Mouse (Mus musculus) spleen, postnatal 14 days (tissue): Measurements from ENCODE around the gene Rtn3.
A peak's percentile ranks its signal among the peaks of the same experiment; 100 is the strongest.
"Not testable (repeated sequence)": the region's sequence is repeated elsewhere in the genome, so short reads cannot be mapped to it uniquely, and the experiment has no call there.

Experiments used
- DNase-seq, 2 experiments: peaks; one replicate each; pipeline ENCODE4 v3.0.0; 2021 to 2022; ENCODE audit warnings: low spot score in 2 of 2

Rtn3 gene

DNA sequence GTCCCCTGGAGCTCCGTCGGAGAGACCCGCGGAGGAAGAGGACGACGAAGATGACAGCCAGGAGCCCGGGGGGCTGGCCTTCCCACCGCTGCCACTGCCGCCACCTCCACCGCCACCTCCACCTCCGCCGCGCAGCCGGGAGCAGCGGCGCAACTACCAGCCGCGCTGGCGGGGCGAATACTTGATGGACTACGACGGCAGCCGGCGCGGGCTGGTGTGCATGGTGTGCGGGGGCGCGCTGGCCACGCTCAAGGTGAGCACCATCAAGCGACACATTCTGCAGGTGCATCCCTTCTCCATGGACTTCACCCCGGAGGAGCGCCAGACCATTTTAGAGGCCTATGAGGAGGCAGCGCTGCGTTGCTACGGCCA, 60.4 kb downstream of the Rtn3 start:
- no peak for DNase-seq

DNA sequence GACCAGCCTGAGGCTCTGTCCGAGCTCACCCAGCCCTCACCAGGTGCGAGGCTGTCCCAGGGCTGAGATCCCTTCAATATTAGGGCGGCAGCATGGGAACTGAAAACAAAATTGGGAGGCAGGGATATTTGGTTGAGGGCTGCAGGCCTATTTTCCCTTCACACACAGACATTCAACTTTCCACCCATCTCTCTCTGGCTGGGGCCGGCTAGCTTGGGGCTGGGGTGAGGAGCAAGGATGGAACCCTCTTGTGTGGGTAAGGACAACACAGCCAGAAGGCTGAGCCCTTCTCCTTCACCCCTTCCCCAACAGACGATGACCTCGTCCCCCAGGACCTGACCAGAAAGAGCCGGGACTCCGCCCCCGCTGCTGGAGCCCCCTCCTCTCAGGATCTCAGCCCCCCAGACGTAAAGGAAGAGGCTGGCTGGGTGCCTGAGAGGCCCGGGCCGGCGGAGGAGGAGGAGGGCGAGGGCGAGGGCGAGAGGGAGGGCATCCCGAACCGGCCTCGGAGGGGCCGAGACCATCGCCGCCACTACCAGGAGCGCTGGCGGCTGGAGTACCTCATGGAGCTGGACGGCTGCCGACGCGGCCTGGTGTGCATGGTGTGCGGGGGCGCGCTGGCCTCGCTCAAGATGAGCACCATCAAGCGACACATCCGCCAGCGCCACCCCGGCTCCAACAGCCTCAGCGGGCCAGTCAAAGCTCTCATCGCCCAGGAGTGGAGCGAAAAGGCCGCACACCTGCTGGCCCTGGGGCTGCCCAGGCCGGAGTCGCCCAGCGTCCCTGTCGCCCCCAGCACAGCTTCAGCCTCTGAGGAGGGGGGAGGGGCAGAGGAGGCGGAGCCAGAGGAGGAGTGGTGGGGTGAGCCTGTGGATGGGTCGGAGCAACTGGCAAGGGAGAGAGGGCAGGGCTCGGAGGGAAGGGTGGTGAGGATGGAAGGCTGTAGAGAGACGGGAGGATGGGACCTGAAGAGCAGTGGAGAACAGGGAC, 61.2 kb downstream of the Rtn3 start:
- no peak for DNase-seq

DNA sequence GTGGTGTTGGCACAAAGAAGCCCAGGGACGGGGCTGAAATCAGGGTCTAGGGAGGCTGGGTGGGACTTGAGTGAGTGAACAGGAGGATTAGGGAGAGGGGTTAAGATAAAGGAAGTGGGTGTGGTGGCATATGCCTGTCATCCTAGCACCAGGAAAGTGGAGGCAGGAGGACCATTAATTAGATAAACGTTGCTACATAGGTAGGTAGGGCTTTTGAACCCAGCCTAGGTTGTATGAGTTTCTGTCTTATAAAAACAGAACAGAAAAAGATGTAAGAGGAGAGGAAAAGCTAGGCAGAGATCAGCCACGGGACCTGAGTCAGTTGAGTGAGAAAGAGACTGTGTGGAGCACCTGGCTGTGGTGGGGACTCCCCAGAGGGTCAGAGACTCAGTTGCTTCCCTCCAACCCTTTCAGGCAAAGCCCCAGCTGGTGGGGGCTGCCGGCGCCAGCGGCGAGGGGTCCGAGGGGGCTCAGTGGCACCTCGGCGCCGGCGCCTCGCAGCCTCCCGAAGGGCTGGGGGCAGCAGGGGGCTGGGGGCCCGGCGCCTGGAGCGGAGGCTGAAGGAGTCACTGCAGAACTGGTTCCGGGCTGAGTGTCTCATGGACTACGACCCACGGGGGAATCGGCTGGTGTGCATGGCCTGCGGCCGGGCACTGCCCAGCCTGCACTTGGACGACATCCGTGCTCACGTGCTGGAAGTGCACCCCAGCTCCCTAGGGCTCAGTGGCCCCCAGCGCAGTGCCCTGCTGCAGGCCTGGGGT, 62.1 kb downstream of the Rtn3 start:
- no peak for DNase-seq

DNA sequence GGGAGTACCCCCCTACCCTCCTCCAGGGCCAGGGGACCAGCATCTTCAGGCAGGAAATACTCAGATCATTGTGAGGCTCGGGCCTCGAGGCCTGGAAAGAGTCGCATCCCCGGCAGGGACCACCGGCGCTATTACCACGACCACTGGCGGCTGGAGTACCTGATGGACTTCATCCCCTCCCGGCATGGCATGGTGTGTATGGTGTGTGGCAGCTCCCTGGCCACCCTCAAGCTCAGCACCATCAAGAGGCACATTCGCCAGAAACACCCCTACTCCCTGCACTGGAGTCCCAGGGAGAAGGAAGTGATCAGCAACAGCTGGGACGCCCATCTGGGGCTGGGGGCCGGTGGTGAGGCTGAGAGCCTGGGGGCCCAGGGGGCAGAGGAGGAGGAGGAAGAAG, 63.0 kb downstream of the Rtn3 start:
- no peak for DNase-seq

DNA sequence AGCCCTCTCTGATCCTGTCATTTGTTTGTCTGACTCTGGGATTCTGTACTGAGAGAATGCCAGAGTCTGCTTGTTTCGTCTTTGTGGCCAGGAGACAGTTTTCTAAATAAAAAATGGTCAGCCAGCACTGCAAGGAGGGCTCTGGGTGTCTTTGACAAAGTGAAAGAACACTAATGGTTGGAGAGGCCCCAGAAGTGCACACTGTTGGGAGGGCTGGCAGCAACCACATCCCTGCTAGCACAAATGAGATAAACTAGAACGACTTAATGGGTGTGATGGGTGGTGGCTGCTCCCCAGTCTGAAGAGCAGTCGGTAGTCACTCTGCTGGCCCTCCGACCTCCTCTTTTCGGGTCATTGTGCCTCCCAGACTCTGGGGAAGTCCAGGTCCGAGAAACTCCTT, 63.9 kb downstream of the Rtn3 start:
- DNase-seq = no peak

DNA sequence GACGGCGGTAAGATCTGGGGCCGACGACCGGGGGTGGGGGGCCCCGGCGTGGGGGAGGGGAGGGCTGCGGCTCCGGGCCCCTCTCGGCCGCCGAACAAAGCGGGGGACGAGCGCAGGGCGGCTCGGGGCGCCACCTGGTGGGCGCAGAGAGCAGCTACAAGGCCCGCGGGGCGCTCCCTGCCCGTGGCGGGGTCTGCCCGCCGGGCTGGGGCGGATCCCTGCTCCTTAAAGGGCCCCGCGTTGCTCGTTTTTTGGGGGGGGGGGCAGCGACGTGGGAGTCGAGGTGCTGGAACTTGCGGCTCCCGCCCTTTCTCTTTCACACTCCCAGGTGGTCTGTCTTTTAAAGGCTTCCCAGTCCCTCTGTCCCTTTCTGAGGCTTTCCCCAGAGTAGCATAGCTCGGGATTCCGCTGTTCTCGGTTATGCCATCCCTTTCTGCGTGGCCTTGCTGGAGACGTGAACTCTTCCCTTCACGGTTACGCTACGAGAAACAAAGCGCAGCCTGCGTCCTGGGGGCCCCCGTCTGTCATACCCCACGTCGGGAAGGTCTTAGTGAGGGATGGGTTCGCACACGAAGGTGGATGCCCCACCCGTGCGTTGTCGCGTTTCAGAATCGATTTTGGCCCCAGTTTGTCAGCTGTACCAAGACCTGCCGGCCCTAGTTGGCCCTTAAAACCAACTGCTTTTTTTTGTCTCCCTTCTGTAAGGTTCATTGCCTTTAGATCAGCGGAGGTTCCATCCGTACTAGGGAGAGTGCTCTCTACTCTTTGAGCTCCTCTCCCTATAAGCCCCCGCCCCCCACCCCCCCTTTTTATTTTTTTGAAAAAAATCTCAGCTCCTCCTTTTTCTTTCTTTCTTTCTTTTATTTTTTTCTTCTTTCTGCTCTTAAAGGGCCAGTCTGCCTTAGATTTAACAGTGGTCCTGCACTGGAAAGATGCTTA, 64.9 kb downstream of the Rtn3 start:
- peak; percentile 54 to 68 for DNase-seq

DNA sequence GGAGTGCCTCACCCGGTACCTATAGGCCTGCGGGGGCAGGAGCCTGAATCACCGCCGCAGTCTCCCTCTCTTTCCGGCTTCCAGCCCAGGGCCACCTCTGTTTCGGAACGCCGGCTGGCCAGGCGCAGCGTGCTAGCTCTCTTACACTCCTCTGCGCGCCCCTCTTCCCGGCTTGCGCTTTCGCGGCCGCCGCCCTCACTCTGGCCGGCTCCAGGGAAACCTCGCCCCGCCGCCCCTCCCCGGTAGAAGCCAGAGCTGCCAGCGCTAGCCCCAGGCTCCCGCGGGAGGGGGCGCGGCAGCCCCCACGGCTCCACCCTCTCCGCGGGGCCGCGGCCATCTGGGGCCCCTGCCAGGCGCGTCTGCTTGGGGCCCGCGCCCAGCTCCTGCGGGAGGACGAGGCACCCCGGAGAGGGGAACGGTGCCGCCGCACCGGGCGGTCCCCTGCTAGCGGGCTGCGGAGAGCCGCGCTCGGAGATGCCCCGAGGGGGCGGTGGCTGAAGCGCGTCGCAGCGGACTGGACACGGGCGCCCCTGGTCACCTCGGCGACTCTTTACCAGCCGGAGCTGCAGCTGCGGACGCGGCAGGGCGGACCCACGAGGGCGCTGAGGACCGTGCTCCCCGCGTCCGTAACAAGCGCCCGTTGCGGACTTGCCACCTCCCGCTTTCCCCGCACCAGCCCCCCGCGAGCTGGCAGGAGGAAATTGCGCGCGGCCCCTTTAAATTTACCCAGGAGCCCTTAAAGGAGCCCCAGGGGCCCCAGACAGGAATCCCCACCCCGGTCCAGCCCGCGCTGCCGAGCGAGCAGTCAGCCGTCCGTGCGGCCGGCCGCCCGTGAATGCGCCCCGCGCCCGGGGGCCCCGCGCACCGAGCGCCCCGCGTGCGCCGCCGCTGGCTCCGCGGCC, 66.0 kb downstream of the Rtn3 start, which contains the start of gene 2700081O15Rik:
Gene 2700081O15Rik (plus strand): TSS at position 792 of the 902 bp plus-strand sequence.
- peak; percentile 33 to 54 for DNase-seq

DNA sequence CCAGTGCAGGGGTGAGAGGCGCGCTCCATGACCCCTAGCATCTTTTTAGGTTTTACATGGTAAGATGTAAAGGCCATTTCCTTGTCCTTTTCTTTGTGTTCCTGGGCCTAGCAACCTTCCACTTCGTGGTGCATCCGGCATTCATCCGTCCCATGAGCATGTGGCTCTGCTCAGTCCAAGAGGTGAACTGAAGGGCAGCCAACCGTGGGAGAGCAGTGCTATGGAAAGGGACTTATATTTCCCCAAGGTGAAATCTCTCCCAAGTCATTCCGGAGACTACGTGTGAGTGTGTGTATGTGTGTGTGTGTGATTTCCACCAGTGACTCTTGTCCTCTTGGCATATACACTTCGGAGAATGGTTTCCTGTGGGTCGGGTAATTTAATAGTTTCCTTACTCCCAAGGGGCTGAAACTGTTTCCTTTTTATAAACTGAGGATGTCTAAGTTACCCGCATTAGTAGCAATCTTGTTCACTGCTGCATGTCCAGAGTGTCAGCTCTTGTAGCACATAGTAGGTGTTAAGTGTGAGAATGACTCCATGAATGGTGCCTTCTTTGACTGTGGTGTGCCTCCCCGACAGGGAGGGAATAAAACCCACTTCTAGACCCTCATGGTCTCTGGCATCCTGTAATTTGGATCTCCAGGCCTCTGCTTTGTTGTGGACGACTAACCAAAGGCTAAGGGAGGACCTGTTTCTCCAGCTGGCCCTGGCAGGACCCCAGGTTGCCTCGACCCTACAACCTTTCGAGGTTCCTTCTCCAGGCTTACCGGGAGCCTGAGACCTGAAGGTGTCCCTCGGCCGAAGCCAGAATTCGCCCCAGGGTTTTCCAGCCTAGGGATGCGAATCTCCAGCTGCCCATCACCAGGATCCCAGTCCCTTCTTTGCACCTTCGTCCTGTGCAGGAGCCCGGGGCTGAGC, 66.9 kb downstream of the Rtn3 start:
- no peak for DNase-seq

DNA sequence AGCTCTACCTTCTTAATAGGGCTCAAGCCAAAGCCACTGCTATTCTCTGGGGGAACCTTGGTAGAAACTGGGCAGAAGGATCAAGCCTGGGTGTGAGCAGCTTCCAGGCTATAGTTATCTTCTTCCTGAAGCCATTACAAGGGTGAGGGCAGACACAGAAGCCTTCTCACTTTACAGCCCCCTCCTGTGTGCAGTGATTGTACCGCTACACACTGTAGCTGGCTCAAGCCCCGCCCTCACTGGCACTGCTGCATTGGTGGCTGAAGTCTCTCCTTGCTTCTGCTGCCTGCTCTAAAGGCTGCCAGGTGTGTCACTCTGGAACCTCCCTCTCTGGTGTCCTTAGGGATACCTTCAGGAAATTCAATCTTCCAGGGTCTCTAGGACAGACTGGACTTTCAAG, 70.7 kb downstream of the Rtn3 start:
- no peak for DNase-seq

DNA sequence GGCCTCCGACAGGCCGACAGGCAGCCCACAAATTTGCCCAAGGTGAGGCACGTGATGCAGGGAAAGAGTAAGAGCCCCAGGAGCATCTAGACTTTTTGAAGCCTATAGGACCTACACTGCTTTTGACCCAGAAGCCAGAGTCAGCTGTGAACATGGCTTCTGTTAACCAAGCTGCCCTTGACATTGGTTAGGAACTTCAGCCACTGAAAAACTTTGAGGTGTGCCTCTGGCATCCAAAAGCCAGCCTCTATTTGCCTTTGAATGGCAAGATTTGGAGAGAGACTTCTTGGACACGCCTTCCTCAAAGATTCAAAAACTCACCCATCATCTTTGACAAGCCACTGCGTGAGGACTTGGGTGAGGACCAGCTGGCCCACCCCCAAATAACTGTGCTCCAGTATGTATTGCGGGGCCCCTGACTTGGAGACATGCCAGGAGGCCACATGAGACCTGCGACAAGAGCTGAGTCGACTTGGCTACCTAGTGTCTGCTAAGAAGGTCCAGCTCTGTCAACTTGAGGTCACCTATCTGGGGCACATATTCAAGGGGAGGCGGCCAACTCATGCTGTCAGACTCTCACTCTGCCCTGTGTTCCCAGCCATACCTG, 78.4 kb downstream of the Rtn3 start:
- DNase-seq = no peak

DNA sequence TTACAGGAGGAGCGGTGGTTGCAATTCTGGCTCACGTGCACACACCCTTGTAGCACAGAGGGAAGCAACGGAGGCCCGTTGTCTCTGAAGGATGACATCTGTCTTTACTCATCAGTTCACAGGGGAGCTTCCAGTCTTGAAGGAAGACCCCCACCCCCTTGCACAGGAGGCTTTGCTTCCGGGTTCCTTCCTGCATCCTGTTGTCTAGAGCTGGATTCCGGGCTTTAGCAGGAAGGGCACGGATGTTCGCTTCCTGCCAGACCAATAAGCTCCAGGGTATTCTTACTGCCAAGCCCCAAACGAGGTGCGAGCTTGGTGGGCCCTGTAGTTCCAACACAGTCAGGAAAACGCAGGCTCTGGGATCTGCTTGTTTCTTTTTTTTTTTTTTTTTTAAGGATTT, 82.4 kb downstream of the Rtn3 start:
- no peak for DNase-seq

DNA sequence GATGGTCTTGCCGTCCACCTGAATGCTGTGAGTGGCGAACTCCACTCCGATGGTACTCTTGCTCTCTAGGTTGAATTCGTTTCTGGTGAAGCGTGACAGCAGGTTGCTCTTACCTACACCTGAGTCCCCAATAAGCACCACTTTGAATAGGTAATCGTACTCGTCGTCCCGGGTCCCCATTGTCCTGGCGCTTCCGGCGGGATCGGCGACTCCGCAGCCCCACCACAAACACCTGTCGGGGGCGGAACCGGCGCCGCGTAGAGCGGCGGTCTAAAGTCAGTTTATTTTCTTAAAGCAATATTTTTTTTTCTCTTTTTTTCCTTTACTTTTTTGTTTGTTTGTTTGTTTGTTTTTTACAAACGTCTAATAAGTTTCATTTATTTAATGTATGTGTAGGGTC, 84.2 kb downstream of the Rtn3 start:
- not testable (repeated sequence) for DNase-seq

DNA sequence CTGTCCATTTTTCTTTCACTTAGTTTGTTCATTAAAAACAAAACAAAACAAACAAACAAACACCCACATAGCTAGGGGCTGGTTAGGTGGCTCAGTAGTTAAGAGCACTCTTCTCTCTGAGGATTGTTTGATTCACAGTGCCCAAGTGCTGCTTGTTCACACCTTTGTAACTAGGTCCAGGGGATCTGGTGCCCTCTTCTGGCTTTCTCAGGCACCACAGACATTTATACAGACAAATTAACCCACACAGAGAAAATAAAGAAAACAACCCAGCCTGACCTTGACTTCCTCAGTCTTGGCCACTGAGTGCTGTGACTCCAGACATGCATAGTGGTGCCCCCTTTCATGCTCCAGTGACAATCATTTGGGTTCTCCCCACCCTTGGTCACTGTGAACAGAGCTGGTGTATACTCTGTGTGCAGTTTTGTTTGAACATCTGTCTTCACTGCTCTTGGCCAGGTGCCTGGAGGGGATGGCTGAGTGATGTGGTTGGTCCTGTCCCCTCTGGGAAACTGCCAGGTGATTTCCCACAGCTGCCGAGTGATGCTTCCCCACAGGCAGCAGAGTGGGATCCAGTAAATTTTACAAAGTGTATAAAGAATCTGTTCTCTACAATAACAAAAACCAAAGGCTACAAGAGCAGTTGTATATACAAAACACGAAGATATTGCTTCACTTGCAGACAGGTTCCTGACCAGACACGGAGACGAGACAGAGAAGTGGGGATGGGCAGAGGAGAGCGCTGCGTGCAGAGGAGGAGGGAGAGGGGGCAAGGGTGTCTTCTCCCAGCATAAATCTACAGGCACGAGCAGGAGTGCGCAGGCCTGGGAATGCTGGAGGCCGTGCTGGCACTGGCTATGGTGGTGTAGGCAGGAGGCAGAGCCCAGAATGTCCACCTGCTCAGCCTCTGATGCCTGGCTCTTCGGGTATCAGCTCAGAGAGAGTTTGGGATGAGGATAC, 85.9 kb downstream of the Rtn3 start:
- not testable (repeated sequence) for DNase-seq

DNA sequence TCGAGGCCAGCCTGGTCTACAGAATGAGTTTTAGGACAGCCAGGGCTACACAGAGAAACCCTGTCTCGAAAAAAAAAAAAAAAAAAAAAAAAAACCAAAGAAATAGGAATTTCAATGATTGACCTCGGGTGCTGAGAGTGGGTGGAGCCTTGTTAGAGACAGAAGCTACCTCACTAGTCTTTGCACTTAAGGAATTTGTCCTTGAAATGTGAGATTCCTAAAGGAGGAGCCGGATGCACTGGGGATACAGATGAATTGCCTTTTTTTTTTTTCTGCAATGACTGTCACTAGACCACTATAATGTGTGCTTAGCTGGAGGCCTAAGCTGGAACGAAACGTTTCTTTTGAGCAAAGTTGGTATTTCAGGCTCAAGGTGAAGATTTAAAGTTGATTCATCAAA, 94.6 kb downstream of the Rtn3 start:
- no peak for DNase-seq

DNA sequence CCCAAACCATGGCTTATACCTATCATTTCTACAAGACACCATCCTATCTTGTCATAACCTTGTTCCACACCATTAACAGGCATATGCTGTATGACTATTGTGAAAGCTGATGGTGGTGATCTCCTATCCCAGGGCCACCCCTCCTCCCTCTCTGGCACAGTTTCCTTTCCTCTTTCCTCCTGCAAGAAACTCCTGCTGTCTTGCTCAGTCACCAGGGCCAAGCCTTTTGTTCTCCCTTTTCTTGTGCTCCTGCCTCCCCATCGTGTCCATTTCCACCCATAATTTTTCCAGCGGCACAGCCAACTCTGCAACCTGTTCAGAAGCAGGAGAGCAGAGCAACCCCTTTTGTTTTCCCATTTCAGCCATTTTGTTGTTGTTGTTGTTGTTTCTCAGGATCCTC, 97.0 kb downstream of the Rtn3 start:
- no peak for DNase-seq

DNA sequence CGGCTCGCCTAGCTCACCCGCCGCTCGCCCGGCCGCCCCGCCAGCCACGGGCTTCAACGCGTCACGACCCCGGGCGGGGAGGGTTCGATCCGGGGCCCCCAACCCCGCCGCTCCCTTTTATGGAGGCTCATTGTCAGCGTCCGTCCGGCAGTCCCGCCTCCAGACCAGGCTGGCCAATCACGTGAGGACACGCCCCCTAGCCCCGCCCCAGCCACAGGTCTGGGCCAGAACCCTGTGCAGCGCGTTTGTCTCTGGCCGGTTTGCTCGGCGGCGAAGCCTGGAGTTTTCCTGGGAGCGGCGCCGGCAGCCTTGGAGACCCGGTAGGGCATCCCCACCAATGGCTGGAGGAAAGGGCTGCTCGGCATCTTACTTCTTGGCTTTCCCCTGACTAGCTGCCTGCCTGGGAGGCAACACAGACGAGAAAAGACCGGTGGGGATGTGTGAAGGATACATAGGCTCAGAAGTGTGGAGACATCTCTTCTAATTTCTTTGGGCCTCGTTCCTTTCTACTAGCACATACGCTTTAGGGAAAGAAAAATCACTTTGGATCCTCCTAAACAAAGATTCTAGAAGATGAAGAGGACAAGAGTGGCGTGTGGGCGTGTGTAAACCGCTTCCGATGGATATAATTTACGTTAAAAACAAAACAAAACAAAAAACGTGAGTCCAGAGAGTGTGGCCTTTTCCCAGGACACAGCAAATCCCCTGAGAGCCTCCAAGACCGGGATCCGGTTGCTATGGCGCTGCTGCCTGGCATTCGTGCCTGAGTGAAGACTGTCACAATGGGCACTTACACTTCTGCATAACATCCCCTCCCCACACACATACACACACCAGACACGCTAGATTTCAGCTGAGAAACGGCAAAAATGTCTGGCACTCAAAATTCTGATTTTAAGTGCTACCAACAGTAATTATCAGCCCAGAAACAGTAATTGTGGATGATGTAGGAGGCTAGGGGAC, 99.9 kb downstream of the Rtn3 start, which contains the start of gene Spindoc:
Gene Spindoc (minus strand): TSS at position 92 of the 963 bp plus-strand sequence.
- DNase-seq = peak; percentile 99
